Mouse (Mus musculus) ES-Bruce4 (cell line): ENCODE results near the gene C1galt1.

Experiments used
- CTCF ChIP-seq: IDR thresholded peaks from one replicate; pipeline ENCODE4 v1.8.1; 2011; ENCODE audit warnings: low read depth, low read length
- EP300 ChIP-seq: IDR thresholded peaks from 2 replicates; pipeline ENCODE4 v1.6.1; 2011; ENCODE audit warnings: low read depth, low read length; ENCODE audit not compliant: insufficient read depth
- POLR2A ChIP-seq: IDR thresholded peaks from one replicate; pipeline ENCODE4 v1.8.1; 2011; ENCODE audit warnings: low read length; ENCODE audit not compliant: insufficient read depth

DNA sequence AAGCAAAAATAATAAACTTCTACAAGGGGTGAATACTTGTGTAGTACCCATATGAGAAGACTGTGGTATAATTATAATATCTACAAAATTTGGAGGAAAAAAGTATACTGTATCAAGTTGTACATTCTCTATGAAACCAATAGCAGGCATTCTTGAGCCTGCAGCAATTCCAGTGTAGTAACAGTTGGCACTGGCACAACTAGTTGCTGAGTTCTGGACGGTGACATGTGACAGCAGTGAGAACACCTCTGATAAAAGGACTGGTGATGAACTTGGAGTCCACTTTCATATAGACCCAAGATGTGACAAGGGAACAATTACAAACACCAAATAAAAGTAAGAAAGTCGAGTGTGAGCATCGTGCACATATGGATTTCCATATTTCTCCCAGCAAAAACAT, 14.5 kb downstream of the C1galt1 start:
- TF ChIP-seq CTCF (no peak), POLR2A (no peak), EP300 (no peak)
